Mouse (Mus musculus): ENCODE measurements around the gene Rcsd1. TPM values are rescaled to one million over a fixed set of nuclear protein-coding genes. Genes with fewer than 3 reads are reported as not detected.

Gene Rcsd1
- polyA plus RNA-seq, 1 experiment from 2014 or later: 9.6 TPM

GRCm38 (mm10) chr1:165605108-165605507 is 104.4 kb downstream of the Rcsd1 start:
- no peak for ATAC-seq (replicated peaks)
- WGBS: 80% methylated on average over 3 of the region's 3 CpGs

GRCm38 (mm10) chr1:165604203-165604602 is 105.4 kb downstream of the Rcsd1 start:
- 90% methylated on average over 8 of the region's 8 CpGs for WGBS
- no peak for ATAC-seq (replicated peaks)

More at GRCm38 (mm10) chr1:165605108-165605507, 104.4 kb downstream of the Rcsd1 start:
- Histone ChIP-seq H3K36me3 (replicated peaks) (peaks cover 13% of the 10 kb centered on the region; the same call in 1 of the 2 replicates), H3K27me3 (replicated peaks) (no peaks in the 10 kb centered on the region), H3K27ac (no peak overlapping the region), H3K9ac (no peak overlapping the region), H3K9me3 (no peaks in the 10 kb centered on the region), H3K4me1 (peaks cover 3% of the 10 kb centered on the region), H3K4me3 (no peak overlapping the region), H3K4me2 (no peak overlapping the region)

GRCm38 (mm10) chr1:165603218-165603617 is 106.3 kb downstream of the Rcsd1 start:
- no peak for ATAC-seq (replicated peaks)
- H3K9ac ChIP-seq: no peak overlapping the region
- H3K9me3 ChIP-seq: no peaks in the 10 kb centered on the region
- no peak overlapping the region for H3K4me2 ChIP-seq
- no peak overlapping the region for H3K4me3 ChIP-seq
- WGBS: 84% methylated on average over 14 of the region's 14 CpGs
- no peaks in the 10 kb centered on the region for H3K27me3 ChIP-seq (replicated peaks)
- H3K27ac ChIP-seq: no peak overlapping the region
- H3K36me3 ChIP-seq (replicated peaks): peaks cover 13% of the 10 kb centered on the region; the same call in 1 of the 2 replicates
- no peaks in the 10 kb centered on the region for H3K4me1 ChIP-seq

More at GRCm38 (mm10) chr1:165604203-165604602, 105.4 kb downstream of the Rcsd1 start:
- Histone ChIP-seq H3K4me2 (no peak overlapping the region), H3K4me1 (no peaks in the 10 kb centered on the region), H3K27ac (no peak overlapping the region), H3K27me3 (replicated peaks) (no peaks in the 10 kb centered on the region), H3K9ac (no peak overlapping the region), H3K36me3 (replicated peaks) (peaks cover 13% of the 10 kb centered on the region; the same call in 1 of the 2 replicates), H3K9me3 (no peaks in the 10 kb centered on the region), H3K4me3 (no peak overlapping the region)

- no peak overlapping the region for H3K4me2 ChIP-seq
- H3K27ac ChIP-seq: no peak overlapping the region
- no peaks in the 10 kb centered on the region for H3K4me1 ChIP-seq
- H3K9me3 ChIP-seq: no peaks in the 10 kb centered on the region
- ATAC-seq (replicated peaks): no peak
- peaks cover 13% of the 10 kb centered on the region; the same call in 1 of the 2 replicates for H3K36me3 ChIP-seq (replicated peaks)
- H3K27me3 ChIP-seq (replicated peaks): no peaks in the 10 kb centered on the region
- no peak overlapping the region for H3K9ac ChIP-seq
- H3K4me3 ChIP-seq: no peak overlapping the region
- 84% methylated on average over 9 of the region's 10 CpGs for WGBS
Measured at GRCm38 (mm10) chr1:165601775-165602280, 107.7 kb downstream of the Rcsd1 start.

Small RNA genes lying within 50 kb of the gene (microRNA-seq; reads per million reads assigned to microRNA genes)
- not detected for gene Gm44458

Other genes with a start within 250 kb of the Rcsd1 start
- 15.4 and 16.7 TPM in 2 replicates for gene Dcaf6, start 249.3 kb downstream of the Rcsd1 start, polyA plus RNA-seq (2015; fragmentation: Nextera tagmentation; extraction: Ambion mirVana)
- 175 and 185 TPM in 2 replicates for gene Mpc2, start 249.1 kb downstream of the Rcsd1 start, polyA plus RNA-seq (2015; fragmentation: Nextera tagmentation; extraction: Ambion mirVana)
- 0.09 and 0.28 TPM in 2 replicates for gene Adcy10, start 224.6 kb downstream of the Rcsd1 start, polyA plus RNA-seq (2015; fragmentation: Nextera tagmentation; extraction: Ambion mirVana)
- gene Mpzl1, start 75.2 kb downstream of the Rcsd1 start, polyA plus RNA-seq (2015; fragmentation: Nextera tagmentation; extraction: Ambion mirVana): 156 and 168 TPM in 2 replicates
- gene Creg1, start 54.0 kb upstream of the Rcsd1 start, polyA plus RNA-seq (2015; fragmentation: Nextera tagmentation; extraction: Ambion mirVana): 29.3 and 31.6 TPM in 2 replicates
- 1.1 and 1.2 TPM in 2 replicates for gene Cd247, start 78.9 kb upstream of the Rcsd1 start, polyA plus RNA-seq (2015; fragmentation: Nextera tagmentation; extraction: Ambion mirVana)

Measured in midbrain, embryonic 15.5 days (tissue).